Mouse (Mus musculus) midbrain, embryonic 15.5 days (tissue): ENCODE measurements around the gene Ccs. TPM values are rescaled to one million over a fixed set of nuclear protein-coding genes. Genes with fewer than 3 reads are reported as not detected.
A peak's percentile ranks its signal among the peaks of the same experiment; 100 is the strongest.
"Not testable (repeated sequence)": the region's sequence is repeated elsewhere in the genome, so short reads cannot be mapped to it uniquely, and the experiment has no call there.

Experiments
- ATAC-seq: fragments of 200-750 bp; cut with Nextera tagmentation; replicated peaks from 2 replicates; pipeline ENCODE4 v1.8.0; 2017; ENCODE audit warnings: moderate TSS enrichment
- H3K27ac ChIP-seq: fragments of 300-500 bp; sonication (generic); 2 replicates; pipeline ENCODE4 v1.5.1; 2015; ENCODE audit warnings: mild to moderate bottlenecking, inconsistent platforms
- H3K27me3 ChIP-seq: fragments of 300-500 bp; sonication (generic); replicated peaks from 2 replicates; pipeline ENCODE4 v1.6.1; 2015; ENCODE audit warnings: inconsistent platforms
- H3K36me3 ChIP-seq: fragments of 300-500 bp; sonication (generic); replicated peaks from 2 replicates; pipeline ENCODE4 v1.6.1; 2015; ENCODE audit warnings: inconsistent platforms
- H3K4me1 ChIP-seq: fragments of 300-500 bp; sonication (generic); 2 replicates; pipeline ENCODE4 v1.6.1; 2015; ENCODE audit warnings: inconsistent platforms
- H3K4me2 ChIP-seq: fragments of 300-500 bp; sonication (generic); 2 replicates; pipeline ENCODE4 v1.6.1; 2015; ENCODE audit warnings: inconsistent platforms, mild to moderate bottlenecking, moderate library complexity
- H3K4me3 ChIP-seq: fragments of 300-500 bp; sonication (generic); 2 replicates; pipeline ENCODE4 v1.5.1; 2015; ENCODE audit warnings: mild to moderate bottlenecking, inconsistent platforms
- H3K9ac ChIP-seq: fragments of 300-500 bp; sonication (generic); 2 replicates; pipeline ENCODE4 v1.6.1; 2015; ENCODE audit warnings: mild to moderate bottlenecking, inconsistent platforms
- H3K9me3 ChIP-seq: fragments of 300-500 bp; sonication (generic); 2 replicates; pipeline ENCODE4 v1.6.1; 2016; ENCODE audit warnings: inconsistent platforms
- WGBS: fragments of 180-500 bp; shearing (Covaris S2); methylation state at CpG from one replicate; pipeline ENCODE4 v1.1.7; 2015; ENCODE audit warnings: mixed read lengths; 5-methylcytosine and 5-hydroxymethylcytosine counted together
- polyA plus RNA-seq: library from polyadenylated mRNA; unstranded; fragments of >200 nt; fragmentation: Nextera tagmentation; extraction: Ambion mirVana; gene quantifications from 2 replicates; pipeline ENCODE4 v1.2.1, GENCODE M21; 2015

Gene Ccs
- polyA plus RNA-seq, 1 experiment from 2014 or later = 44.1 TPM

GRCm38 (mm10) chr19:4828444-4829114, 10.6 kb downstream of the Ccs start:
- Histone ChIP-seq H3K4me2 (no peak overlapping the region), H3K27me3 (no peaks in the 10 kb centered on the region), H3K9ac (no peak overlapping the region), H3K27ac (no peak overlapping the region), H3K4me3 (no peak overlapping the region), H3K4me1 (no peaks in the 10 kb centered on the region), H3K9me3 (no peaks in the 10 kb centered on the region), H3K36me3 (0 out of 2 replicates have a peak, but pooled peaks cover 2% of the 10 kb centered on the region)
- 66% methylated on average over 16 of the region's 16 CpGs for WGBS
- no peak for ATAC-seq

- H3K36me3 ChIP-seq = 0 out of 2 replicates have a peak, but pooled peaks cover 2% of the 10 kb centered on the region
- 77% methylated on average over 5 of the region's 5 CpGs for WGBS
- no peaks in the 10 kb centered on the region for H3K4me1 ChIP-seq
- H3K4me2 ChIP-seq = no peak overlapping the region
- no peak for ATAC-seq
- no peak overlapping the region for H3K27ac ChIP-seq
- no peak overlapping the region for H3K4me3 ChIP-seq
- H3K9me3 ChIP-seq = no peaks in the 10 kb centered on the region
- H3K9ac ChIP-seq = no peak overlapping the region
- no peaks in the 10 kb centered on the region for H3K27me3 ChIP-seq
These were observed 18.3 kb downstream of the Ccs start for GRCm38 (mm10) chr19:4820678-4821303.

GRCm38 (mm10) chr19:4817182-4817835, 21.8 kb downstream of the Ccs start:
- H3K9ac ChIP-seq = no peak overlapping the region
- no peaks in the 10 kb centered on the region for H3K36me3 ChIP-seq
- H3K27me3 ChIP-seq = no peaks in the 10 kb centered on the region
- 77% methylated on average over 1 of the region's 1 CpGs for WGBS
- H3K27ac ChIP-seq = no peak overlapping the region
- peaks cover 1% of the 10 kb centered on the region for H3K4me1 ChIP-seq
- no peak overlapping the region for H3K4me3 ChIP-seq
- no peak for ATAC-seq
- no peaks in the 10 kb centered on the region for H3K9me3 ChIP-seq
- H3K4me2 ChIP-seq = no peak overlapping the region

- no peak for ATAC-seq
- 86% methylated on average over 6 of the region's 6 CpGs for WGBS
These were observed 26.1 kb downstream of the Ccs start for GRCm38 (mm10) chr19:4813015-4813414.

GRCm38 (mm10) chr19:4812334-4812949, 26.7 kb downstream of the Ccs start:
- 80% methylated on average over 8 of the region's 8 CpGs for WGBS
- H3K4me3 ChIP-seq = peak overlapping the region; percentile 75
- H3K9ac ChIP-seq = peak overlapping the region; percentile 86; the same call in 1 of the 2 replicates
- peak overlapping the region; percentile 63 for H3K4me2 ChIP-seq
- peaks cover 29% of the 10 kb centered on the region for H3K4me1 ChIP-seq
- H3K27me3 ChIP-seq, H3K36me3 ChIP-seq, ATAC-seq, H3K9me3 ChIP-seq: not testable (repeated sequence)
- H3K27ac ChIP-seq = peak overlapping the region; percentile 92

More at GRCm38 (mm10) chr19:4813015-4813414, 26.1 kb downstream of the Ccs start:
- H3K4me1 ChIP-seq = peaks cover 24% of the 10 kb centered on the region
- H3K36me3 ChIP-seq = no peaks in the 10 kb centered on the region
- H3K9me3 ChIP-seq = no peaks in the 10 kb centered on the region
- H3K4me3 ChIP-seq = no peak overlapping the region
- no peak overlapping the region for H3K27ac ChIP-seq
- no peaks in the 10 kb centered on the region for H3K27me3 ChIP-seq
- no peak overlapping the region for H3K4me2 ChIP-seq
- H3K9ac ChIP-seq = no peak overlapping the region

- Histone ChIP-seq H3K4me2 (peak overlapping the region; percentile 63), H3K36me3 (no peaks in the 10 kb centered on the region), H3K4me1 (peaks cover 29% of the 10 kb centered on the region), H3K4me3 (peak overlapping the region; percentile 75), H3K9me3 (no peaks in the 10 kb centered on the region), H3K27me3 (no peaks in the 10 kb centered on the region), H3K27ac (peak overlapping the region; percentile 92), H3K9ac (peak overlapping the region; percentile 86)
- ATAC-seq = no peak; the same call in 1 of the 2 replicates
- WGBS = 7% methylated on average over 12 of the region's 12 CpGs
These were observed 27.3 kb downstream of the Ccs start for GRCm38 (mm10) chr19:4811909-4812242.

GRCm38 (mm10) chr19:4811063-4811908, 27.8 kb downstream of the Ccs start, which contains the start of the genes Gm21992 and Rbm14:
Gene Gm21992 (minus strand): TSS chr19:4811612.
Gene Rbm14 (minus strand): TSS chr19:4811634.
- Histone ChIP-seq H3K9ac (peak within 1 kb of the TSS; percentile 86), H3K4me2 (peak within 1 kb of the TSS; percentile 94), H3K27me3 (no peaks in the 10 kb centered on the region), H3K4me1 (peaks cover 29% of the 10 kb centered on the region), H3K27ac (peak within 1 kb of the TSS; percentile 92), H3K36me3 (no peaks in the 10 kb centered on the region), H3K4me3 (peak within 1 kb of the TSS; percentile 75), H3K9me3 (no peaks in the 10 kb centered on the region)
- under 1% methylated on average over 83 of the region's 83 CpGs for WGBS
- peak; percentile 99 for ATAC-seq

- peaks cover 29% of the 10 kb centered on the region for H3K4me1 ChIP-seq
- ATAC-seq = no peak
- 0% methylated on average over 17 of the region's 17 CpGs for WGBS
- H3K9me3 ChIP-seq = no peaks in the 10 kb centered on the region
- H3K4me3 ChIP-seq = peak overlapping the region; percentile 75
- no peaks in the 10 kb centered on the region for H3K36me3 ChIP-seq
- H3K27ac ChIP-seq = peak overlapping the region; percentile 92
- H3K4me2 ChIP-seq = peak overlapping the region; percentile 94
- H3K27me3 ChIP-seq = no peaks in the 10 kb centered on the region
- H3K9ac ChIP-seq = peak overlapping the region; percentile 59
These were observed 28.4 kb downstream of the Ccs start for GRCm38 (mm10) chr19:4810746-4811062.

DNA sequence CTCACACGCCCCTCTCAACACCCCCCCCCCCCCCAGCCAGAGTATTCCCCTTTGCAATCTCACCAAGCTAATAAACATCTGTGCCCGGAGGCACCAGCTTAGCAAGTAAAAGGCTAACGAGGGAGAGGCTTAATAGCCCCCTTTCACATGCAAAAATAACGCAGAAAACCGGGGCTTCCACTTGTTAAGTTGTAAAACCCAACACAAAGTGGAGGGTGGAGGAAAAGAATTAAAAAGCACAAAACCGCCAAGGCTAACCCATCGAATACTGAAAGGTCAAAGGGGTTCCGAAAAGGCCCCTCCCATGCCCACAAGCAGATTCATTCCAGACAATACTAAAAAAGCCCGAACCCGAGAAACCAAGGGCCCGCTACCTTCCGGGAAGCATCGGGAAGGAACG, 28.8 kb downstream of the Ccs start:
- H3K4me3 ChIP-seq = peak overlapping the region; percentile 75
- no peak for ATAC-seq
- peak overlapping the region; percentile 59 for H3K9ac ChIP-seq
- peak overlapping the region; percentile 92 for H3K27ac ChIP-seq
- 1% methylated on average over 14 of the region's 14 CpGs for WGBS
- H3K9me3 ChIP-seq = no peaks in the 10 kb centered on the region
- H3K4me2 ChIP-seq = peak overlapping the region; percentile 94
- H3K27me3 ChIP-seq = no peaks in the 10 kb centered on the region
- no peaks in the 10 kb centered on the region for H3K36me3 ChIP-seq
- peaks cover 29% of the 10 kb centered on the region for H3K4me1 ChIP-seq

DNA sequence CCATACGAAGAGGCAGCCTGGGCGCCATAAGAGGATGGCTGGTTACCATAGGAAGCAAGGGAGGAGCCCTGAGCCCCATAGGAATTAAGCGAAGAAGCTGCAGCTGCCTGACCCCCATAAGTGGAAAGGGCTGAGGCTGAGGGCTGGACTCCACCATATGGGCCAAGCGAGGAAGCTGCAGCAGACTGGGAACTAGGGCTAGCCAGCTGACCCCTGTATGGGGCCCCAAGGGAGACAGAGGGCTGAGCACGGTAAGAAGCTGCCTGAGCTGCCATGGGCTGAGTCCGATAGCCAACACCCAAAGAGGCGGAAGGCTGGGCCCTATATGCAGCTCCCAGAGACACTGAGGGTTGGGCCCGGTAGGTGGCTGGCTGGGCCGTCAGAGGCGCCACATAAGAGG, 35.8 kb downstream of the Ccs start:
- Histone ChIP-seq H3K9ac (no peak overlapping the region), H3K27me3 (no peaks in the 10 kb centered on the region), H3K27ac (no peak overlapping the region), H3K9me3 (no peaks in the 10 kb centered on the region), H3K36me3 (peaks cover 36% of the 10 kb centered on the region; the same call in 1 of the 2 replicates), H3K4me1 (peaks cover 7% of the 10 kb centered on the region), H3K4me3 (no peak overlapping the region), H3K4me2 (no peak overlapping the region)
- no peak for ATAC-seq
- 82% methylated on average over 10 of the region's 10 CpGs for WGBS

- no peaks in the 10 kb centered on the region for H3K9me3 ChIP-seq
- WGBS = 91% methylated on average over 7 of the region's 7 CpGs
- no peaks in the 10 kb centered on the region for H3K27me3 ChIP-seq
- ATAC-seq = no peak
- H3K4me2 ChIP-seq = no peak overlapping the region
- H3K36me3 ChIP-seq = peaks cover 36% of the 10 kb centered on the region; the same call in 1 of the 2 replicates
- H3K27ac ChIP-seq = no peak overlapping the region
- H3K4me3 ChIP-seq = no peak overlapping the region
- peaks cover 1% of the 10 kb centered on the region for H3K4me1 ChIP-seq
- H3K9ac ChIP-seq = no peak overlapping the region
These were observed 36.4 kb downstream of the Ccs start for GRCm38 (mm10) chr19:4802691-4803091.
